Mouse (Mus musculus) bone marrow, adult 2 months (tissue): Measurements from ENCODE around the gene Fam83c.

Source experiments
- CTCF ChIP-seq: fragments of 200-500 bp; IDR thresholded peaks from 2 replicates; pipeline ENCODE4 v1.5.1; 2011; ENCODE audit warnings: low read length, control low read depth; ENCODE audit not compliant: control insufficient read depth, insufficient read depth
- POLR2A ChIP-seq: fragments of 200-500 bp; IDR thresholded peaks from 2 replicates; pipeline ENCODE4 v1.6.1; 2011; ENCODE audit warnings: low read depth, mild to moderate bottlenecking, control low read depth, low read length, borderline replicate concordance; ENCODE audit not compliant: control insufficient read depth

- TF ChIP-seq CTCF (no peak), POLR2A (no peak)
Measured at GRCm38 (mm10) chr2:155873636-155874035, 39.0 kb upstream of the Fam83c start.
